Mouse (Mus musculus) megakaryocyte, embryonic 14.5 days (primary cell): ENCODE measurements at regions not wholly inside any gene's neighbourhood (a gene's known extent, or its start where the extent isn't known, plus 50 kb on each side); places are given as distances from the start of the nearest gene placed in this dataset.

Experiments used
- FLI1 ChIP-seq: IDR thresholded peaks from 2 replicates; pipeline ENCODE4 v1.6.1; 2012; ENCODE audit warnings: low read length, inconsistent platforms, mixed read lengths
- GATA1 ChIP-seq: IDR thresholded peaks from 3 replicates; pipeline ENCODE4 v1.6.1; 2012; ENCODE audit warnings: mixed read lengths, low read length, inconsistent platforms, borderline replicate concordance

DNA sequence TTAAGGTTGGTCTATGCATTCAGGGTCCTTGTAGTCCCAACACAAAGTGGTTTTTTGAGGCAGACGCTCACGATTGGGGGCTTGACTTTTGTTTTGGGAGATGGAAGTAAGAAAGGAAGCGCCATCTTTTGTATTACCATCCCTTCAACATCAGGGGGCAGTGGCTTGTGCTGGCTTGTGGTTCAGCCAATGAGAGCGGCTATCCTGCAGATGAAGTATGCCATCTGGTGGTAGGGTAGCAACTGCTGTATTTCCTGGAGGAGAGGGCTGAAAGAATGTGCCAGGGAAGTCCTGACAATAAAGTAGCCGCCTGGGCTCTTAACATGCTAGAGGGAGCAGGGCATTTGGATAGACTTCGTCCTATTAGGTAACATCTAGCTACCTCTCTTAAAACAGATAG lies 139.0 kb upstream of the Psmd7 start:
- no peak for TF ChIP-seq GATA1
- no peak for TF ChIP-seq FLI1
